32 mouse cellular contexts compared by ENCODE assay signal in the genomic region with DNA sequence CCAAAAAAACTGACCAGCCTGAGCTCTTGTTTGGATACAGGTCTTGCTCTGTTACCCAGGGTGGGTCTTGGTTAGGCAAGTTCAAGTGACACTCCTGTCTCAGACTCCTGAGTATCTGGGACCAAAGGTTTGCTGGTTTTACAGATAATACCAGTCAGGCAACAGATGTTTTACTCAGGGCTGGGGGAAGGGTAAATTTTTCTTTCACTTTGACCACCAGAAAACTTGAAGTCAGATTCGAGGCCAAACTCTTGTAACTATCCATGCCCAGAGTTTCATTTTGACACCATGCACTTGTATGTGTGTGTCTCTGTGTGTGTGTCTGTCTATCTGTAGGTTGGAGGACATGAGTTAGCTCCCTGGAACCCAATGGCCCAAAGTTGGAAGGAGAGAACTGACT. TPM values are rescaled to one million over a fixed set of nuclear protein-coding genes. Genes with fewer than 3 reads are reported as not detected.
DNase-seq lines count a peak whose midpoint lies in the region; ATAC-seq and TF ChIP-seq lines count a peak whose summit lies in the region.
"Had no signal": no experiment of that assay in that cellular context is flagged by ENCODE, and none has a peak within 500 bp of the region (broad histone marks: within the 10 kb centered on the region; RNA-seq: fewer than 3 reads in every experiment).

No protein-coding gene starts in this region.

- TF ChIP-seq RAD21 in MEL (IDR thresholded peaks at IDR 0.05; ENCODE audit: low read depth, low read length) = no peak

- TF ChIP-seq POLR2A in MEL (IDR thresholded peaks at IDR 0.05; ENCODE audit: control insufficient read depth in 1 of 2, insufficient read depth in 1 of 2, low read depth in 1 of 2, low read length in 2 of 2, poor library complexity in 1 of 2) = no peak

- no peaks in the 10 kb centered on the region for H3K79me2 ChIP-seq in MEL (ENCODE audit: control insufficient read depth, insufficient read depth, low read length, poor library complexity)

- H3K4me2 ChIP-seq in liver, embryonic 11.5 days = peak overlapping the region; percentile 49
- peak overlapping the region; percentile 27; the same call in 1 of the 2 replicates for H3K4me2 ChIP-seq in liver, postnatal 0 days (ENCODE audit: low read depth, low read length)
- H3K4me2 ChIP-seq: forebrain, embryonic 12.5 days; heart, embryonic 12.5 days; midbrain, embryonic 13.5 days; neural tube, embryonic 12.5 days had no signal

- H3K9ac ChIP-seq in MEL (ENCODE audit: control insufficient read depth, low read depth, low read length, poor library complexity, severe bottlenecking) = no peak overlapping the region
- H3K9ac ChIP-seq in liver, embryonic 11.5 days (ENCODE audit: low read depth, low read length) = peak overlapping the region; percentile 56
- no peak overlapping the region for H3K9ac ChIP-seq in liver, postnatal 0 days (replicated peaks)
- H3K9ac ChIP-seq: forebrain, embryonic 12.5 days; heart, embryonic 12.5 days; midbrain, embryonic 13.5 days; neural tube, embryonic 12.5 days had no signal

- peaks cover 0 to 4% of the 10 kb centered on the region in 2 experiments; a peak in 2 of 4 replicates for H3K36me3 ChIP-seq in MEL (ENCODE audit: control insufficient read depth in 1 of 2, insufficient read depth in 2 of 2, low read length in 2 of 2)
- H3K36me3 ChIP-seq in liver, embryonic 11.5 days (ENCODE audit: control insufficient read depth, insufficient read depth, low read length) = 0 out of 2 replicates have a peak, but pooled peaks cover 3% of the 10 kb centered on the region
- H3K36me3 ChIP-seq in liver, postnatal 0 days (replicated peaks; ENCODE audit: insufficient read depth, low read length) = peaks cover 6% of the 10 kb centered on the region

- peak; percentile 28 to 34; a peak in 1 of 4 replicates for TF ChIP-seq EP300 in MEL (IDR thresholded peaks at IDR 0.05; ENCODE audit: low read depth in 1 of 2, low read length in 2 of 2)
- peak; percentile 89 for TF ChIP-seq EP300 in liver, postnatal 0 days (IDR thresholded peaks at IDR 0.05; ENCODE audit: low read depth)

- no peaks in the 10 kb centered on the region for H3K27me3 ChIP-seq in MEL (ENCODE audit: control insufficient read depth in 1 of 2, insufficient read depth in 2 of 2, low read length in 2 of 2)
- no peaks in the 10 kb centered on the region for H3K27me3 ChIP-seq in liver, embryonic 11.5 days (replicated peaks; ENCODE audit: control insufficient read depth, insufficient read depth, low read length)
- no peaks in the 10 kb centered on the region for H3K27me3 ChIP-seq in liver, postnatal 0 days (ENCODE audit: insufficient read depth, low read length)
- H3K27me3 ChIP-seq: forebrain, embryonic 12.5 days; heart, embryonic 12.5 days; midbrain, embryonic 13.5 days; neural tube, embryonic 12.5 days had no signal

- H3K9me3 ChIP-seq in MEL (replicated peaks; ENCODE audit: insufficient read depth, low read length) = no peaks in the 10 kb centered on the region
- H3K9me3 ChIP-seq in liver, embryonic 11.5 days (ENCODE audit: control insufficient read depth, low read length) = no peaks in the 10 kb centered on the region
- H3K9me3 ChIP-seq in liver, postnatal 0 days (ENCODE audit: low read length) = no peaks in the 10 kb centered on the region
- H3K9me3 ChIP-seq: embryonic facial prominence, embryonic 10.5 days; forebrain, embryonic 12.5 days; heart, embryonic 12.5 days; hindbrain, embryonic 10.5 days; megakaryocyte, embryonic 14.5 days; midbrain, embryonic 13.5 days; neural tube, embryonic 12.5 days had no signal

- DNase-seq in A20 (ENCODE audit: low read depth, low spot score) (peak; percentile 55), MEL (ENCODE audit: low read depth, low spot score) (peak; percentile 22)
- DNase-seq in liver, embryonic 11.5 days (ENCODE audit: low spot score) = no peak
- no peak for DNase-seq in liver, postnatal 0 days
- DNase-seq in retina, embryonic 14.5 days (ENCODE audit: low spot score) = no peak
- DNase-seq in lung, postnatal 25 days (ENCODE audit: low spot score) = no peak
- no peak for DNase-seq in frontal cortex, adult 2 months (ENCODE audit: extremely low spot score in 1 of 2, low spot score in 1 of 2)
- DNase-seq: adrenal gland, postnatal 25 days; B cell, adult 2 months; cerebellum, adult 11-12 months; cerebellum, postnatal 10 days; gastrocnemius, adult 2 months; heart, postnatal 10 days; kidney, postnatal 25 days; lung, adult 2 months; lung, postnatal 14 days; thymus, adult 2 months had no signal

- TF ChIP-seq CTCF in MEL (IDR thresholded peaks at IDR 0.05 in 2 of 3, conservative IDR thresholded peaks at IDR 0.05 in 1 of 3; ENCODE audit: control insufficient read depth in 1 of 3, insufficient read depth in 1 of 3, low read depth in 2 of 3, low read length in 3 of 3, poor library complexity in 1 of 3, severe bottlenecking in 1 of 3) = no peak
- no peak for TF ChIP-seq CTCF in liver, postnatal 0 days (IDR thresholded peaks at IDR 0.05; ENCODE audit: low read depth)

- WGBS in liver, embryonic 11.5 days = 54% methylated on average over 1 of the region's 1 CpGs
- 38% methylated on average over 1 of the region's 1 CpGs for WGBS in liver, postnatal 0 days (ENCODE audit: insufficient replicate concordance)

- peaks cover 11 to 24% of the 10 kb centered on the region in 2 experiments for H3K4me1 ChIP-seq in MEL (ENCODE audit: control insufficient read depth in 1 of 2, insufficient read depth in 2 of 2, low read length in 2 of 2)
- H3K4me1 ChIP-seq in liver, embryonic 11.5 days (replicated peaks; ENCODE audit: control insufficient read depth, insufficient read depth, low read length) = peaks cover 76% of the 10 kb centered on the region
- peaks cover 64% of the 10 kb centered on the region for H3K4me1 ChIP-seq in liver, postnatal 0 days (ENCODE audit: insufficient read depth)

- H3K4me3 ChIP-seq in MEL (ENCODE audit: control insufficient read depth in 1 of 2, insufficient read depth in 1 of 2, low read depth in 2 of 2, low read length in 2 of 2) = no peak overlapping the region
- no peak overlapping the region for H3K4me3 ChIP-seq in liver, embryonic 11.5 days (ENCODE audit: low read depth, low read length)
- no peak overlapping the region for H3K4me3 ChIP-seq in liver, postnatal 0 days (ENCODE audit: low read depth, low read length)
- H3K4me3 ChIP-seq: embryonic facial prominence, embryonic 10.5 days; forebrain, embryonic 12.5 days; gastrocnemius, adult 2 months; heart, embryonic 12.5 days; hindbrain, embryonic 10.5 days; layer of hippocampus, adult 2 months; megakaryocyte, embryonic 14.5 days; midbrain, embryonic 13.5 days; neural tube, embryonic 12.5 days had no signal

- peak; percentile 53 for ATAC-seq in liver, embryonic 11.5 days (replicated peaks; ENCODE audit: low FRiP score)
- 0 out of 2 replicates have a peak, but pooled peaks have one; percentile 15 for ATAC-seq in liver, postnatal 0 days
- ATAC-seq: hindbrain, postnatal 0 days; midbrain, embryonic 13.5 days had no signal

- H3K27ac ChIP-seq in MEL (ENCODE audit: control insufficient read depth, low read depth, low read length) = no peak overlapping the region
- H3K27ac ChIP-seq in liver, embryonic 11.5 days (ENCODE audit: low read depth, low read length) = peak overlapping the region; percentile 86
- H3K27ac ChIP-seq in liver, postnatal 0 days (ENCODE audit: low read depth) = peak overlapping the region; percentile 55; the same call in 1 of the 2 replicates
- H3K27ac ChIP-seq: forebrain, embryonic 12.5 days; gastrocnemius, adult 2 months; hindbrain, embryonic 10.5 days; hindbrain, postnatal 0 days; layer of hippocampus, adult 2 months; midbrain, embryonic 13.5 days; neural tube, embryonic 12.5 days; stomach, postnatal 0 days had no signal

TF ChIP-seq in MEL, 35 proteins besides CTCF, POLR2A, EP300 and RAD21 (continues in another document):
- TF ChIP-seq JUND (IDR thresholded peaks at IDR 0.05; ENCODE audit: low read depth, low read length) (no peak), MXI1 (IDR thresholded peaks at IDR 0.05; ENCODE audit: low read depth, low read length) (no peak), TAL1 (IDR thresholded peaks at IDR 0.05; ENCODE audit: low read length) (peak; percentile 41; the same call in 1 of the 2 replicates), UBTF (IDR thresholded peaks at IDR 0.05; ENCODE audit: borderline replicate concordance, insufficient read depth, low read depth, low read length) (no peak), ZKSCAN1 (IDR thresholded peaks at IDR 0.05; ENCODE audit: low read depth, low read length) (no peak), ZMIZ1 (IDR thresholded peaks at IDR 0.05; ENCODE audit: low read depth, low read length) (no peak), USF2 (IDR thresholded peaks at IDR 0.05; ENCODE audit: borderline replicate concordance in 1 of 2, insufficient read depth in 1 of 2, low read depth in 1 of 2, low read length in 2 of 2) (no peak), NELFE (IDR thresholded peaks at IDR 0.05; ENCODE audit: low read depth, low read length) (no peak), TCF12 (IDR thresholded peaks at IDR 0.05; ENCODE audit: low read depth, low read length) (peak; percentile 62), SMC3 (IDR thresholded peaks at IDR 0.05; ENCODE audit: low read depth, low read length) (no peak), POLR2AphosphoS2 (IDR thresholded peaks at IDR 0.05; ENCODE audit: low read length) (no peak), BHLHE40 (IDR thresholded peaks at IDR 0.05; ENCODE audit: borderline replicate concordance, low read depth, low read length) (no peak), MAFK (IDR thresholded peaks at IDR 0.05; ENCODE audit: borderline replicate concordance, low read depth, low read length) (no peak), SIN3A (IDR thresholded peaks at IDR 0.05; ENCODE audit: low read length) (0 out of 2 replicates have a peak, but pooled peaks have one; percentile 28), NRF1 (IDR thresholded peaks at IDR 0.05; ENCODE audit: insufficient read depth, low read depth, low read length, poor library complexity, severe bottlenecking) (no peak)

RNA-seq across cellular contexts. Expression of a gene that starts 13.2 kb away (rescaled TPM):
- 2.3 and 4.0 TPM in 2 replicates for total RNA-seq in MEL (2012; rRNA removed)
- 1 to 10 TPM in 1 of 2 experiments, not detected in 1; 6.8 TPM for polyA plus RNA-seq in MEL (2012; ENCODE audit: insufficient read depth in 1 of 2, insufficient read length in 2 of 2, low read depth in 1 of 2, low replicate concordance in 2 of 2, missing spikeins in 1 of 2)
- polyA plus RNA-seq in liver, embryonic 11.5 days (2014; fragmentation: Nextera tagmentation; extraction: Ambion mirVana) = 16.2 and 17.8 TPM in 2 replicates
- 3.7 and 4.3 TPM in 2 replicates for polyA plus RNA-seq in liver, postnatal 0 days (2015; fragmentation: Nextera tagmentation; extraction: Ambion mirVana)
- 12.1 and 12.5 TPM in 2 replicates for polyA plus RNA-seq in frontal cortex, adult 2 months (2012; rRNA removed)

RNA-seq across cellular contexts. Expression of a gene that starts 23.0 kb away (rescaled TPM):
- not detected in 2 replicates for total RNA-seq in MEL (2012; rRNA removed)
- polyA plus RNA-seq in MEL (2012; ENCODE audit: insufficient read depth in 1 of 2, insufficient read length in 2 of 2, low read depth in 1 of 2, low replicate concordance in 2 of 2, missing spikeins in 1 of 2) = under 1 TPM in 1 of 2 experiments, not detected in 1; 0.04 TPM
- 0.23 TPM in 1 of 2 replicates, not detected in the other for polyA plus RNA-seq in liver, embryonic 11.5 days (2014; fragmentation: Nextera tagmentation; extraction: Ambion mirVana)
- polyA plus RNA-seq in liver, postnatal 0 days (2015; fragmentation: Nextera tagmentation; extraction: Ambion mirVana) = not detected in 2 replicates
- 0.15 and 0.18 TPM in 2 replicates for polyA plus RNA-seq in frontal cortex, adult 2 months (2012; rRNA removed)
- total RNA-seq: adrenal gland, postnatal 25 days; gastrocnemius, adult 2 months; gastrocnemius, postnatal 4 days; heart, postnatal 10 days; layer of hippocampus, adult 2 months; layer of hippocampus, postnatal 25 days; monocyte, adult 5-6 weeks had no signal
- polyA plus RNA-seq: cortical plate, adult 2 months; embryonic facial prominence, embryonic 10.5 days; forebrain, embryonic 12.5 days; heart, embryonic 12.5 days; hindbrain, embryonic 10.5 days; limb, embryonic 11.5 days; midbrain, embryonic 13.5 days; neural tube, embryonic 12.5 days had no signal

Comparison
In these comparisons a context has a peak if more than half of its experiments do, and no peak if none do; other contexts are left out.
1. DNase-seq: peak in A20 (single experiment) and MEL (single experiment); none in liver, embryonic 11.5 days (single experiment), liver, postnatal 0 days (single experiment), retina, embryonic 14.5 days (single experiment), lung, postnatal 25 days (single experiment) and frontal cortex, adult 2 months (0 of 2).